Mouse (Mus musculus): Measurements from ENCODE around the gene Wif1.

The Wif1 gene

DNA sequence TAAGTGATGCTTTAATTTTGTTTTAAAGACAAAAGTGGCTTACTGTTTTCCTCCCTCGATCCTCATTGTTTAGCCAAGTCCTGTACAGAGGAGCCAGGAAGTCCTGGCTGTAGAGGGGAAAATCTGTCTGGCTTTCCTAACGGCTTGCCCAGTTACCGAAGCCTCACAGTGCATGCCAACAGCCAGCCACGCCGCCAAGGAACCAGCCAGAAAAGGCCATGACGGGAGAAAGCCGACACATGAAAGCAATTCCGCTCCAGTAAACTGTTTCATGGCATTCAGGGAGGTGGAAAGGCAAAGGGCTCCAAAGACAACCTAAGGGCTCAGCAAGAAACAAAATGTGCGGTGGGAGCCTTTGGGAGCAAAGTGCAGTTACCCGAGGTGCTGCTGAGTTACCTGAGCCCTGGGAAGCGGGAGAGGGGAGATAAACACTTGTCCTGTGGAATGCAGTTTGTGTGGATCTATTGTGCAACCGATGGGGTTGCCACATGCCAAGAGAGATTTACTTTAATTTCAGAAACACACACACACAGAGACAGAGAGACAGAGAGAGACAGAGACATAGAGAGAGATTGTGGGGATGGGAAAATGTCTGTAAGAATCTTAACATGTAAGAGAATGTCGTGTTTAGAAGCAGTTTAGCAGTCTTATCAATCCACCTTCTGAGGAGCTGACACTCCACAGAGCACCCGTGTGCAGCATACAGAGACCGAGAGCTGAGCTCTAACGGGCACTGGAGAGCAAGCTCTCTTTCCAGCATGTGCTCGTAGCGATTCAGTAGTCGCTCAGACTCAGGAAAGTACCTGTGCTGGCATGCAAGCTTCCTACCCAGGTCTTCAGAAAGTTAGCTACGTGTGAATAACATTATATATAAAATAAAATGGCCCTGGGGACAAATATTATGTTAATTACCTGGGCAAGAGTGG is 95.5 kb downstream of the Wif1 start:
- ChIA-PET CTCF (no interaction called here), POLR2A (no interaction called here)
